Mouse (Mus musculus): ENCODE data around the gene Ano4. TPM values are rescaled to one million over a fixed set of nuclear protein-coding genes. Genes with fewer than 3 reads are reported as not detected.

Gene Ano4
- total and polyA plus RNA-seq, 3 experiments: not detected

GRCm38 (mm10) chr10:89354639-89355038 is 10.1 kb upstream of the Ano4 start:
- H3K27me3 ChIP-seq (replicated peaks): no peaks in the 10 kb centered on the region
- no peak overlapping the region for H3K4me3 ChIP-seq (replicated peaks in 1 of 3; ENCODE audit: low read depth in 2 of 3, low read length in 2 of 3, poor library complexity in 1 of 3)
- no peak overlapping the region for H3K9ac ChIP-seq (ENCODE audit: insufficient read depth, low read depth)
- no peaks in the 10 kb centered on the region for H3K9me3 ChIP-seq (replicated peaks; ENCODE audit: low read length)
- dilution Hi-C loops (cut with MboI; ENCODE audit: extremely low pct_ligation_motif_present, extremely low pct_unique_long_range_greater_than_20kb, low sequenced_read_pairs): no loop called here
- DNase-seq (ENCODE audit: extremely low read depth): no peak
- no peak overlapping the region for H3K4me2 ChIP-seq (ENCODE audit: insufficient read depth, low read depth, poor library complexity, severe bottlenecking)
- TF ChIP-seq BHLHE40 (IDR thresholded peaks at IDR 0.05; ENCODE audit: low read depth, low read length): 0 out of 2 replicates have a peak, but pooled peaks have one; percentile 22
- TF ChIP-seq ZNF384 (IDR thresholded peaks at IDR 0.05; ENCODE audit: low read depth, low read length): no peak
- peaks cover 0 to 21% of the 10 kb centered on the region in 2 experiments; a peak in 2 of 4 replicates for H3K4me1 ChIP-seq (ENCODE audit: control insufficient read depth in 1 of 2, insufficient read depth in 2 of 2)
- no peaks in the 10 kb centered on the region for H3K36me3 ChIP-seq (replicated peaks in 1 of 2; ENCODE audit: control insufficient read depth in 1 of 2, insufficient read depth in 1 of 2, low read length in 1 of 2)
- H3K79me2 ChIP-seq (replicated peaks; ENCODE audit: control insufficient read depth, extremely low read depth, insufficient read depth, poor library complexity, severe bottlenecking): no peaks in the 10 kb centered on the region
- in situ Hi-C loops (cut with MboI; ENCODE audit: low pct_ligation_motif_present, low pct_unique_long_range_greater_than_20kb, low sequenced_read_pairs): no loop called here
- no peak overlapping the region for H3K27ac ChIP-seq (ENCODE audit: insufficient read depth, low read depth)

DNA sequence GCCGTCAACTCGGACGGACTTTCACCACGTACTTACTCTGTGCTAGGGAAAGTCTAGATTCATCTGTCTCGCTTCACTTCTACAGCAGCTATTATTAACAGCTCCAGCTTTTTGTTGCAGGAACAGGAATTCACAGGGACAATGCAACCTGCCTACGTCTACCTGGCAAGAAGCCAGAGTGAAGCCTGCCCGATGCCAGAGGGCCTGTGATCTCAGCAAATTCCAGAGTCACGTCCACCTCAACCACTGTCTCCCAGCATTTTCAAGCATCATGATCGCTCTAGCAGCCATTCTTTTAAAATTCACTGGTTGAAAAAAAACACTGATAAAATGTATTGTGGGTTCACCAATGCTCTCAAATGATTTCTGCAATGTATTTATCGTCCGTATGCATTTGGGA is 6.9 kb upstream of the Ano4 start:
- DNase-seq (ENCODE audit: extremely low read depth): no peak
- in situ Hi-C loops (cut with MboI; ENCODE audit: low pct_ligation_motif_present, low pct_unique_long_range_greater_than_20kb, low sequenced_read_pairs) (no loop called here), dilution Hi-C loops (cut with MboI; ENCODE audit: extremely low pct_ligation_motif_present, extremely low pct_unique_long_range_greater_than_20kb, low sequenced_read_pairs) (no loop called here)
- Histone ChIP-seq H3K27ac (ENCODE audit: insufficient read depth, low read depth) (no peak overlapping the region), H3K27me3 (replicated peaks) (no peaks in the 10 kb centered on the region), H3K9ac (ENCODE audit: insufficient read depth, low read depth) (no peak overlapping the region), H3K9me3 (replicated peaks; ENCODE audit: low read length) (no peaks in the 10 kb centered on the region), H3K4me1 (ENCODE audit: control insufficient read depth in 1 of 2, insufficient read depth in 2 of 2) (peaks cover 2 to 13% of the 10 kb centered on the region in 2 experiments; a peak in 2 of 4 replicates), H3K79me2 (replicated peaks; ENCODE audit: control insufficient read depth, extremely low read depth, insufficient read depth, poor library complexity, severe bottlenecking) (no peaks in the 10 kb centered on the region), H3K4me3 (replicated peaks in 1 of 3; ENCODE audit: low read depth in 2 of 3, low read length in 2 of 3, poor library complexity in 1 of 3) (no peak overlapping the region), H3K36me3 (replicated peaks in 1 of 2; ENCODE audit: control insufficient read depth in 1 of 2, insufficient read depth in 1 of 2, low read length in 1 of 2) (no peaks in the 10 kb centered on the region), H3K4me2 (ENCODE audit: insufficient read depth, low read depth, poor library complexity, severe bottlenecking) (no peak overlapping the region)
- no peak for TF ChIP-seq NRF1 (IDR thresholded peaks at IDR 0.05; ENCODE audit: low read depth, low read length)
- no peak for TF ChIP-seq USF1 (IDR thresholded peaks at IDR 0.05; ENCODE audit: low read depth, low read length)

DNA sequence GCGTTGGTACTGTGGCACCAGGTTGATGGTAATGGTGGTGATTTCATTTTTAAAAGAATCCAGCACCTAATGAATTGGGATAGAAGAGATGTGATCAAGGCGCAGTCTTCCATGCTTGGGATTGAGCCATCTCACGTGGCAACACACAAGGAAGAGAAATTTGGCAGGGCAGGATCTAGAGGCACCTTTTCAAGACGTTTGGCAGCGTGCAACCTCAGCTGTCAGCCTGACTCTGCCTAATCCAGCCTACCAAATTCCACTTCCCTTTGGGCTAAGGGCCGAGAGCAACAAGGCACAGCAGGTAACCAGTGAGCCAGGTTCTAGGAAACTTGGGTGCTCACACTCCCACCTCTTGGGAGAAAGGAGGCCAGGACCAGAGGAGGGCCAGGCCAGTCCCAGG is 1.0 kb upstream of the Ano4 start:
- Histone ChIP-seq H3K79me2 (replicated peaks; ENCODE audit: control insufficient read depth, extremely low read depth, insufficient read depth, poor library complexity, severe bottlenecking) (no peaks in the 10 kb centered on the region), H3K27ac (ENCODE audit: insufficient read depth, low read depth) (no peak overlapping the region), H3K36me3 (replicated peaks in 1 of 2; ENCODE audit: control insufficient read depth in 1 of 2, insufficient read depth in 1 of 2, low read length in 1 of 2) (no peaks in the 10 kb centered on the region), H3K4me2 (ENCODE audit: insufficient read depth, low read depth, poor library complexity, severe bottlenecking) (no peak overlapping the region), H3K9me3 (replicated peaks; ENCODE audit: low read length) (no peaks in the 10 kb centered on the region), H3K27me3 (replicated peaks) (no peaks in the 10 kb centered on the region), H3K4me3 (replicated peaks in 1 of 3; ENCODE audit: low read depth in 2 of 3, low read length in 2 of 3, poor library complexity in 1 of 3) (no peak overlapping the region), H3K4me1 (ENCODE audit: control insufficient read depth in 1 of 2, insufficient read depth in 2 of 2) (peaks cover 2 to 4% of the 10 kb centered on the region in 2 experiments; a peak in 1 of 4 replicates), H3K9ac (ENCODE audit: insufficient read depth, low read depth) (no peak overlapping the region)
- in situ Hi-C loops (cut with MboI; ENCODE audit: low pct_ligation_motif_present, low pct_unique_long_range_greater_than_20kb, low sequenced_read_pairs): loop anchor here (25.0 kb wide), 1 partner anchor 292 kb away; no protein-coding TSS in a partner anchor
- no peak for DNase-seq (ENCODE audit: extremely low read depth)
- dilution Hi-C loops (cut with MboI; ENCODE audit: extremely low pct_ligation_motif_present, extremely low pct_unique_long_range_greater_than_20kb, low sequenced_read_pairs): no loop called here
- TF ChIP-seq ZNF384 (IDR thresholded peaks at IDR 0.05; ENCODE audit: low read depth, low read length) (no peak), USF1 (IDR thresholded peaks at IDR 0.05; ENCODE audit: low read depth, low read length) (no peak), RAD21 (IDR thresholded peaks at IDR 0.05; ENCODE audit: low read depth, low read length) (no peak), USF2 (conservative IDR thresholded peaks at IDR 0.05; ENCODE audit: low read depth, low read length) (no peak), GABPA (IDR thresholded peaks at IDR 0.05; ENCODE audit: insufficient replicate concordance, low read depth, low read length) (no peak), ZMIZ1 (IDR thresholded peaks at IDR 0.05; ENCODE audit: low read depth, low read length) (no peak), NELFE (IDR thresholded peaks at IDR 0.05; ENCODE audit: low read depth, low read length) (no peak)

Data from CH12.LX (cell line).